Mouse (Mus musculus): ENCODE measurements around the gene Psme2b.
"Not testable (repeated sequence)": the region's sequence is repeated elsewhere in the genome, so short reads cannot be mapped to it uniquely, and the experiment has no call there.

Psme2b gene

DNA sequence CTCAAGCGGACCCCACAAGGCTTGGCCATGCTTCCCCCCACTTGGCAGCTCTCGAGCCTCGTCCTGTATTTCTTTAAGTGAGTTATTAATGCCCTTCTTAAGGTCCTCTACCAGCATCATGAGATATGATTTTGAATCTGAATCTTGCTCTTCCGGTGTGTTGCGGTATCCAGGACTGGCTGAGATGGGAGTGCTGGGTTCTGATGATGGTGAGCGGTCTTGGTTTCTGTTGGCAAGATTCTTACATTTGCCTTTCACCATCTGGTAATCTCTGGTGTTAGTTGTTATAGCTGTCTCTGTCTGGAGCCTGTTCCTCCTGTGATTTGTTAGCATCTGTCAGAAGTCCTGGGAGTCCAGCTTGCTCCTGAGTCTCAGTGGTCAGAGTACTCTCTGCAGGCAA lies at the start of gene Psme2b:
Gene Psme2b, minus strand, starts transcription at position 101 of the 400 bp plus-strand sequence.
- DNase-seq (ENCODE audit: low spot score in 2 of 2): not testable (repeated sequence)

DNA sequence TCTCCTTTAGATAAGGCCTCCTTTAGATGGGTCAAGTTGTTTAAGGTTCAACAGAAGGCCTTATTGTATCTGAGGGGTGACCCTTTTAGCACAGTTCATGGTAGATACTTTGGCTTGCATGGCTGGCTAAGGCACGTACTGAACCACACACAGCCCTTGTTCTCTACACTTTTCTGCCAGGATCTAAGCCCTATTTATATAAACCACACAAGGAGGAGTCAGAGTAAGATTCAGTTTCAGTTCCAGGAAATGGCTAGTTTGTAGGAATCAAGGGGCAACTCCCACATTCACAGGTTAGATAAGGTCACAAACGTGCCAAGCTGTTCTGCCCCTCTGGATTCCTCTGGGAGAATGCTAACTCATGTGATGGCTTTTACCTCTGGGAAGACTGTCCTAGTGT lies 48.0 kb upstream of the Psme2b start, which contains the start of gene Tgtp1:
Gene Tgtp1, minus strand, starts transcription at position 155 of the 400 bp plus-strand sequence.
- DNase-seq (ENCODE audit: low spot score in 2 of 2): not testable (repeated sequence)

DNA sequence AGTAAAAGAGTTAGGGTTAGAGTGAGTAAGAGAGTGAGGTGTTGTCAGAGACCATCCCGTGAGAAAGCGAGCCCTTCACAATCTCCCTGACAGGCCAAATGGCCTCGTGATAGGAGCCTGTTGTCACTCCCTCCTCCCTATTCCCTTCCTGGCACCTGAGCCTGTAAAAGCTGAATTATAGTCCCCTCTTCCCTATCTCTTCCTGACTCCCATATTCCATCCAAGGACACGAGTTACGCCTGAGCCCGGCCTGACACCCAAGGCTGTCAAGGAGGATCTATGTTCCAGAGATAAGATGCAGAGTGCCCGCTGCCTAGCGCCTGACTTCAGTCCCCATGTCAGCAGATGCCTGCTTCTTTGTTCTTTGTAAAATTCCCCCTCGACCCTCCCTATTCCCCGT lies 47.3 kb upstream of the Psme2b start:
- DNase-seq (ENCODE audit: low spot score in 2 of 2): not testable (repeated sequence)

DNA sequence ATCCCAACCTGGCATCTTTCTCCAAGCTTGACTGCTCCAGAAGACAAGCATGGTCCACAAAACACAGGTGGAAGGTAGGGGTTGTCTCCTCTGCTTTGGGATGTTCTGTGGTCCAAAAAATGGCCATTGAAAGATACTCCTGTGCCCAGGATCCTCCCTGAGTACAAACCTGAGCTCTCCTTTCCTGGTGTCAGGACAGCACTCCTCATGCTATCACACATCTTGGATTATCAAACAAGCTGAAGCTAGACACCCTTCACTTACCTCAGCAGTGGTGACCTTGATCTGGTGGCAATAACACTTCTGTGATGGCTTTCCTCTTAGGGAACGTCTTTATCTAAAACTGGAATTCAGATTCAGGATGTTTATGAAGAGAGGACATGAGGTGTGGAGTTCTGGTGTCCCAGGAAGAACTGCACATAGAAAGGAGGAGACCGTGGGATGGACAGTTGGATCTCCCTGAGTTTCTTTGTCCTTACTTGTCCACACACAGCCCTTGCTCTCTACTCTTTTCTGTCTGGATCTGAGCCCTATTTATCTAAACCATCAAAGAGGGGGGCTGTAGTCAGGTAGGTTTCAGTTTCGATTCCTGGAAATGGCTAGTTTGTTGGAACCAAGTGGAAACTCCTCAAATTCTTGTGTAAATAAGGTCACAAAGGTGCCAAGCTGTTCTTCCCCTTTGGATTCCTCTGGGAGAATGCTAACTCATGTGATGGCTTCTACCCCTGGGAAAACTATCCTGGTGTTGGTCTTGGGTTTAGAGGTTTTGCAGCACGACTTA lies 45.9 kb upstream of the Psme2b start, which contains the start of gene Gm12185:
Gene Gm12185, minus strand, starts transcription at position 487 of the 781 bp plus-strand sequence.
- DNase-seq (ENCODE audit: low spot score in 2 of 2): not testable (repeated sequence)

DNA sequence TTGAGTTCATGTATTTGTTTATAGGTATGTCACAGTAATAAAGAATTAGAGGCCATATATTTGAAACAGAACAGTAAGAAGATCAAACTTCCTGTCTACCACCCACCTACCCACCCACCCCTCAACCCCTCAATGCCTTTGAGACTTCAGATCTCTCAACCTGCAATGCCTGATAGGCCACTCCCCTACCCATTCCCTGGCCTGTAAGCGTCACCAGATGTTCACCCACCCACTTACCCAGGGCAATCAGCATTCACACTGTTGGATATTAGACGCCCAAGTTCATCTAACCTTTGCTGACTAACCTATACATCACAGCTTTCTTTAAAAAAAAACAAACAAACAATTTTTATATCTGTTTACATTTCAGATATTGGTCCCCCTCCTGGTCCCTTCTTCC lies 44.0 kb upstream of the Psme2b start:
- not testable (repeated sequence) for DNase-seq (ENCODE audit: low spot score in 2 of 2)

DNA sequence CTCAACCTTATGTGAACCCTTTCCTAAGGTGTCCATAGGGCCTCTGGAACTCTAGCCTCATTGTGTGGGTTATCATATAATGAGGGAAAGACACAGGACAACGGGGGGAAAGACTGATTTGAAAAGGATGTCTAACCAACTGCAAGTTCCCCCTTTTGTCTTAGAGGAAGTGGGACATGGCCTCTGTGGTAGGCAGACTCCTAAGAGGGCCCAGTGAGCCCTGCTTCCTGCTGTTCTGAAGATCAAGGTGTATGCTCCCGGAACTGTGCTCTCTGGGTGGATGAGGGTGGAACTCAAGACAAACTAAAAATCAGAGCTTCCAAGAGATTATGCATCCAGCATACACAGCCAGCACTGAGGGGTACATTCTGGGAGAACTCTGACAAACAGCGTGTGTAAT lies 42.2 kb upstream of the Psme2b start:
- DNase-seq (ENCODE audit: low spot score in 2 of 2): not testable (repeated sequence)

DNA sequence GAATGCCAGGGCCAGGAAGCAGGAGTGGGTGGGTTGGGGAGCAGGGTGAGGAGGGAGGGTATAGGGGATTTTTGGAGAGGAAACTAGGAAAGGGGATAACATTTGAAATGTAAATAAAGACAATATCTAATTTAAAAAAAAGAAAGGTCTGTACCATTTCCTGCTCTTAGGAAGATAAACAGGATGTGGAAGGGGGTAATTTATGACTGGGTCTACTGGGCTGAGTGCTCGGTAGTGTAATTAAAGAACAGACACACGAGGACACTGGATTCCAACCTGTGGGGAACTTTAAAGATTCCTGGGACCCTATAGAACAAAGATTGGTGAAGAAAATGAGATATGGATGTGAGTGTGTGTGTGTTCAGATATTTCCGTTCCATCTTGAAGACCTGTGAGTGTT lies 36.9 kb upstream of the Psme2b start:
- DNase-seq (ENCODE audit: low spot score in 2 of 2): not testable (repeated sequence)

DNA sequence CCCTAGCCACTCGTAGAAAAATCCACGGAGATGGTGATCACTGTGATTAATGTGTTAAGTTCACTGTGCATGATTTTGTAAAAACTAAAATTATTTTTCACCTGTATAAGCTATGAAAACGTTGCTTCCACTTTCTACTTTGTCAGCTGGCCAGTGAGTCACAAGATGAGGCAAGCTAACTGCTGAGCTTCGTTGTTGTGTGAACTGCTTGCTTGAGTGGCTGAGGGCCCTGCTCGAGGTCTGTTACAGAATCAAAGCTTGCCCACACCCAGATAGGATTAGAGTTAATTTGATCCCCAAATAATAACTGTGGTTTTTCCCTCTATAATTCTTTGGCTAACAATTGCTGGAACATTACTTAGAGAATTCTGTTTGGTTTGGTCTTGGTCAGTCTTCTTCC lies 34.1 kb upstream of the Psme2b start:
- not testable (repeated sequence) for DNase-seq (ENCODE audit: low spot score in 2 of 2)

DNA sequence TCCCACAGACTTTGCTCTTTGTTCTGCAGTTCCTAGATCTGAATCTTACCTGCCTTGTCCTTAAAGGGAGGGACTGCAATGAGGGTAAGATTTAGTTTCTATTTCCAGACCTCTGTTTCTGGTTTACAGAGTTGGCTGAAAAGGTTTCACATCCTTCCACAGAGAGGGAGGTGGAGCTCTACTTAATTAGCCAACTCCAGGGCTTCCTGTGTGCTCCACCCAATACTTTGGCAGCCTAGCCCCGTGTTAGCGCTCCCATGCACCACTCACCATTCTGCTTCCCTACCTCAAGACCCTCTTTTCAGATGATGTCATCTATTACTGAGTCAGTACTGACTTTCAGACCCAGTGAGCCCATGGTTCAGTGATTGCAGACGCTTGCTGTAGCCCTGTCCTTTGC lies 33.3 kb upstream of the Psme2b start, which contains the start of gene 9930111J21Rik1:
Gene 9930111J21Rik1, minus strand, starts transcription at position 148 of the 400 bp plus-strand sequence.
- DNase-seq (ENCODE audit: low spot score in 2 of 2): not testable (repeated sequence)

DNA sequence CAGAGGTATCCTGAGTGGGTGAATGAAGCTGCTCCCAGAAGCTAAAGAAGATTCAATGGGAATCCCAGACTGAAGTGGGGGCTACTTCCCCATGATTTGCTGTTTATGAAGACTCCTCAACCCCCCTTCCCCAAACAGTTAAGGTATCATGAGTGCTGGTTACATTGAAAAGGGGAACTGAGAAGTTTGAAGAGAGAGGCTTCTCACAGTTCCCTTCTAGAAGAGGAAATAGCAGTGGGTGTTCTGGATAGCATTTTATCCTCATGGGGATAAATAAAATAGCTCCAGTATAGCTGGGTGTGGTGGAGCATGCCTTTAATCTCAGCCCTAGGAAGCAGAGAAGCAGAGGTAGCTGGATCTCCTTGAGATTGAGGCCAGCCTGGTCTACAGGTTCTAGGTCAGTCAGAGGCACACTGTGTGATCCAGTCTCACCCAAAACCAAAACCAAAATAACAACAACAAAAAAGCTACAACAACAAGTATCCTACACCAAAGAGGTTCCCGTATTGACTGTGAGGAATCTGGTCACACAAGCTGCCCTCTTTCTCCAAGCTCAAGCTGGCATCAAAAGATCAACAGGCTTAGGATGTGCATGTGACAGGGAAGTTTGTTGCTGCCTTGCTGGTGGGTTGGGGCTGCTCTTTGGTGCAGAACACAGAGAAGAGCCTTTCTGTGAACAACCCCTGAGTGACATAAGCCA lies 32.4 kb upstream of the Psme2b start, which contains the start of gene Olfr56:
Gene Olfr56, plus strand, starts transcription at position 650 of the 700 bp plus-strand sequence.
- DNase-seq (ENCODE audit: low spot score in 2 of 2): not testable (repeated sequence)

DNA sequence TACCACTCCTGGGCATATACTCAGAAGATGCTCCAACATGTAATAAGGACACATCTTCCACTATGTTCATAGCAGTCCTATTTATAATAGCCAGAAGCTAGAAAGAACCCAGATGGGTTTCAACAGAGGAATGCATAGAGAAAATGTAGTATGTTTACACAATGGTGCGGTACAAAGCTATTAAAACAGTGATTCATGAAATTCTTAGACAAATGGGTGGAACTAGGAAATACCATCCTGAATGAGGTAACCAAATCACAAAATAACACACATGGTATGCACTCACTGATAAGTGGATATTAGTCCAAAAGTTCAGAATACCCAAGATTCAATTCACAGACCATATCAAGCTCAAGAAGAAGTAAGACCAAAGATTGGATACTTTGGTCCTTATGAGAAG lies 28.7 kb upstream of the Psme2b start:
- not testable (repeated sequence) for DNase-seq (ENCODE audit: low spot score in 2 of 2)

DNA sequence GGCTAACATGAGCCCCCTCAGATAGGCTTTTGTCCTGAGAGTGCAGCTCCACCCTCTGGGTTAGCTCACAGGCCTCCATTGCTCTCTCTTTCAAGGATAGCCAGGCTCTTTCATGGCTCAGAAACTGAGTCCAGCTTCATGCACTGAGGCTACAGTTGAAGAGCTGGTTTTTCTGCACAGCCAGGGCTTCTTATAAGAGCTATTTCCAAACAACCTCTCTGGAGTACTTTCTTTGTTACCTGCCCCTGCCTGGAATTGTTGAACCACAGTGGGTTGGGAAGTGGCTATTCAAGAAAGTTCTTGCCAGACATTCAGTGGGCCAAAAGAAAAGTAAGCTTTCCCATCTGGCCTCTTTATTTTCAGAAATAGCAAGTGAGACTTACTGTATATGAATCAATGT lies 6.7 kb downstream of the Psme2b start:
- not testable (repeated sequence) for DNase-seq (ENCODE audit: low spot score in 2 of 2)

DNA sequence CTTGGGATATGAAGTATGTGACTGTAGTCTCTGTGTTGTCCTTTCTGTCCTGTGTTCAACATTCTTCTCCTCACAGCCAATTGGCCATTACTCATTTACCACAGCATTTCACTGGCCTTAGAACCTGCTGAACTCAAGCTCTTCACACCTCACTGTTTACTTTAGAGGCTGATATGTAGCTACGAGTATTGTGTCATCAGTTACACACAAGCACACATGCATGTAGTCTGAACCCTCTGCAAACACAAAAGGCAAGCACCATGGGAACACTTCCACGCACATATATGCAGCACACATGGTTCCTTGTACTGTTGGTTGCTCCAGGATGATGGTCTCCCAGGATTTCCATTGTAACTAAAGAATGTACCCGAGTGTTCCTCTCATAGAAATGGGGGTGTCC lies 10.7 kb downstream of the Psme2b start:
- DNase-seq (ENCODE audit: low spot score in 2 of 2): not testable (repeated sequence)

DNA sequence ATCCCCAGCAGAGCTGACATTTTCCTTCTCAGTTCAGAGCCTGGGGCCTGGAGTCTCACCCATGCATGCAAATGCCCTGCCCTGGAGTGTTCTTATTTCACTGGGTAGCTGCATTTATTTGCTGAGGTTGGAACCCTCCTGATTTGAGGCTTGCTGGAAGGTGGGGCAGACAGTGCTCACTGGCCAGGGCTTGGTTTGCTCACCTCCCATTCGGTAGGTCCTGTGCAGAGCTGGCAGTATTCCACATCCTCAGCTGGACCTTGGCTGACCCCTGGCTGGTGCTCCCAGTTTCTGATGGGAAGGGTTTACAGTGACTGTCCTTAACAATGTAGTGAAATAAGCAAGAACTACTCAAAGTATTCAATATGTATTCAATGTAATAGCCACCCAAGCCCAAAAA lies 12.1 kb downstream of the Psme2b start:
- DNase-seq (ENCODE audit: low spot score in 2 of 2): not testable (repeated sequence)

DNA sequence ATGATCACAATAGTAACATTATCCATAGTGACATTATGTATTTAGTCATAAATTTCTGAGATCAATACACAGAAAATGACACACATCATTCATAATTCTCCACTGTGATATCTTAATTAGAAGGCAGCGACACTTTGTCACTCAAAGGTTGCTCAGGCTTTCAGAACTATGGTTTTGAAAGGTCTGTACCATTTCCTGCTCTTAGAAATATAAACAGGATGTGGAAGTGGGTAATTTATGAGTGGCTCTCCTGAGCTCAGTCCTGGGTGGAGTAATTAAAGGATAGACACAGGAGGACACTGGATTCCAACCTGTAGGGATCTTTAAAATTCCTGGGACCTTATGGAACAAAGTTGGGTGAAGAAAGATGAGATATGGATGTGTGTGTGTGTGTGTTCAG lies 12.6 kb downstream of the Psme2b start:
- not testable (repeated sequence) for DNase-seq (ENCODE audit: low spot score in 2 of 2)

DNA sequence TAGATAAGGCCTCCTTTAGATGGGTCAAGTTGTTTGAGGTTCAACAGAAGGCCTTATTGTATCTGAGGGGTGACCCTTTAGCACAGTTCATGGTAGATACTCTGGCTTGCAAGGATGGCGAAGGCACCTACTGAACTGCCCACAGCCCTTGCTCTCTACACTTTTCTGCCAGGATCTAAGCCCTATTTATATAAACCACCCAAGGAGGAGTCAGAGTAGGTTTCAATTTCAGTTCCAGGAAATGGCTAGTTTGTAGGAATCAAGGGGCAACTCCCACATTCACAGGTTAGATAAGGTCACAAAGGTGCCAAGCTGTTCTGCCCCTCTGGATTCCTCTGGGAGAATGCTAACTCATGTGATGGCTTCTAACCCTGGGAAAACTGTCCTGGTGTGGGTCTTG lies 17.9 kb downstream of the Psme2b start:
- not testable (repeated sequence) for DNase-seq (ENCODE audit: low spot score in 2 of 2)

DNA sequence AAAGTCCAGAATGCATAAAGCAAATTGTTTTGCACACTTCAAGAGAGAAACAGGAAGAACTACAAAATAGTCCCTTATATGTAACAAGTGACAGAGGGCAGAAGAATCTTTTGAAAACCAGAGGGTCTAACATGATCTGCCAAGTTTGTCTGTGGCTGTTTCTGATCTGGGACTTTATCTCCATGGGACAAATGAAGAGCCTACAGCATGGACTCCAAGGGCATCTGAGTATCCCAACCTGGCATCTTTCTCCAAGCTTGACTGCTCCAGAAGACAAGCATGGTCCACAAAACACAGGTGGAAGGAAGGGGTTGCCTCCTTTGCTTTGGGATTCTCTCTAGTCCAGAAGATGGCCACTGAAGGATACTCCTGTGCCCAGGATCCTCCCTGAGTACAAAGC lies 19.6 kb downstream of the Psme2b start:
- not testable (repeated sequence) for DNase-seq (ENCODE audit: low spot score in 2 of 2)

DNA sequence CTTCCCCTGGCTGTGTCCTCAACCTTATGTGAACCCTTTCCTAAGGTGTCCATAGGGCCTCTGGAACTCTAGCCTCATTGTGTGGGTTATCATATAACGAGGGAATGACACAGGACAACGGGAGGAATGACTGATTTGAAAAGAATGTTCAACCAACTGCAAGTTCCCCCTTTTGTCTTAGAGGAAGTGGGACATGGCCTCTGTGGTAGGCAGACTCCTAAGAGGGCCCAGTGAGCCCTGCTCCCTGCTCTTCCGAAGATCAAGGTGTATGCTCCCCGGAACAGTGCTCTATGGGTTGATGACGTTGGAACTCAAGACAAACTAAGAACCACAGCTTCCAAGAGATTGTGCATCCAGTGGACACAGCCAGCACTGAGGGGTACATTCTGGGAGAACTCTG lies 22.2 kb downstream of the Psme2b start:
- not testable (repeated sequence) for DNase-seq (ENCODE audit: low spot score in 2 of 2)

DNA sequence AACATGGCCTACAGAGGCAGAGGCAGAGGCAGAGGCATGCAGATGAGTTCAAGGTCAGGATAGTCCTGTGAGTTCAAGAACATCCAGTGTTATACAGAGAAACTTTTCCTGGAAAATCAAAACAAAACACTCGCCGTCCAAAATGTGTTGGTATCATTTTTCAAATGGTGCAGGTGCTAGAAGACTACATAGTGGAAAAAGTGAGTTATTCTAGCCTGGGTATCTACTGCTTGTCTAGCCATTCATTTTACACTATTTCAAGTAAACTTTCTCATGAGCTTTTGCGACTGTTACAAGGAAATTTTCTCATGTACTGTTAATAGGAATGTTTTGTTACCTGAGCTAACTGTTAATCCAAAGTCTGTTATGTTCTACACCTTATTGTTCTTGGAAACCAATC lies 27.6 kb downstream of the Psme2b start:
- DNase-seq (ENCODE audit: low spot score in 2 of 2): no peak

DNA sequence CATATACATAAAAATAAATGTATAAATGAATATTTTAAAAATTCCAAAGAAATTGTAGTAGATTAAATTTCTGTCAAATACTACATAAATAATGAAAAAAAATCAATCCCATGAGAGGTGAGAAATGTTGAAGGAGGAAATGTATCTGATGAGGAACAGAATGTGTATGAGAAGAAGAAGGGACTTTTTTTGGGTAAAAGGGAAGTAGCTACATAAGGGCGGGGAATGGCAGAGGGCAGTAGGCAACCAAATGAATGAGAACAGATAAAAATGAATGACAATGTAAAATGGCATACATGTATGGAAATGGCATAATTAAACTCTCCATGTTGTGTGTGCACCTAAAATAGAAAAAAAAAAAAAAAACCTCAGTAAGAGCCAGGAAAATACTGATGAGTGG lies 32.4 kb downstream of the Psme2b start:
- DNase-seq (ENCODE audit: low spot score in 2 of 2): no peak

DNA sequence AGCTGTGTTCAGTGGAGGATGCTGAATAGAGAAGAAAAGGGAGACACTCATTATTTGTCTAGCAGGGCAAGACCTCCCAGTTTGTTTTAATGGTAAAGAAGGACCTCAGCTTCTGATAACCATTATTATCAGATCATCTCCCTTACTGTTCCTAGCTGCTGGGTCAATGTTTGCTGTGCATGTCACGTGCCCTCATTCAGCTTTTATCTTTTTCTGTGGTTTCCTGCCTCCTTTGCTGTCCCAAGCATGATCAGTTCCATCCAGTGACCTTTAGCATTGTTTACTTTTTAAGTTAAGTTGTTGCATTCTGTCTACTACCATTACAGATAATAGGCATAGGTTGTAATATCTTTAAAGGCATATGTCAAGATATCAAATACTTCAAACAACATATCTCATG lies 37.5 kb downstream of the Psme2b start:
- no peak for DNase-seq (ENCODE audit: low spot score in 2 of 2)

DNA sequence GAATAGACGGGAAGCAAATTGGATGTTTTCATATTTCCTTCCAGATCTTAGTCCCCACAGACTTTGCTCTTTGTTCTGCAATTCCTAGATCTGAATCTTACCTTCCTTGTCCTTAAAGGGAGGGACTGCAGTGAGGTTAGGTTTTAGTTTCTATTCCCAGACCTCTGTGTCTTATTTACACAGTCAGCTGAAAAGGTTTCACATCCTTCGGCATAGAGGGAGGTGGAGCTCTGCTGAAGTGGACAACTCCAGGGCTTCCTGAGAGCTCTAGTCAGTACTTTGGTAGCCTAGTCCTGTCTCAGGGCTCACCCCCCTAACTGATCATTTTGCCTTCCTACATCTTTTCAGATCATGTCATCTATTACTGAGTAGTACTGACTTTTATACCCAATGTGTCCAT lies 44.0 kb downstream of the Psme2b start, which contains the start of gene Gm5431:
Gene Gm5431, minus strand, starts transcription at position 194 of the 400 bp plus-strand sequence.
- DNase-seq (ENCODE audit: low spot score in 2 of 2): no peak

DNA sequence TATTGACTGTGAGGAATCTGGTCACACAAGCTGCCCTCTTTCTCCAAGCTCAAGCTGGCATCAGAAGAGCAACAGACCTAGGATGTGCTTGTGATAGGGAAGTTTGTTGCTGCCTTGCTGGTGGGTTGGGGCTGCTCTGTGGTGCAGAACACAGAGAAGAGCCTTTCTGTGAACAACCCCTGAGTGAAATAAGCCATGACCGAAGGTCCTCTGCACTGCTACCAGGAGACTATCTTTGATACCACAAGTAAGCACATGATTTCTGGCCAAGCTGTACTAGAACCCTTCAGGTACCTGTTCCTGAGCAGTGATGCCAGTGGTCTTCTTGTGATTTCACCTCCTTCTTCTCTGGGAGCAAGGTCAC lies 44.4 kb downstream of the Psme2b start:
- not testable (repeated sequence) for DNase-seq (ENCODE audit: low spot score in 2 of 2)

All from right cerebral cortex, postnatal 36 days (tissue).